Mouse (Mus musculus) kidney, adult 10 weeks (tissue): ENCODE data around the gene Tns1. TPM values are rescaled to one million over a fixed set of nuclear protein-coding genes. Genes with fewer than 3 reads are reported as not detected.

Experiments
- polyA plus RNA-seq: library from polyadenylated mRNA; stranded (reverse); fragments of 350-450 nt; fragmentation: Illumina TruSeq; extraction: RNeasy Lipid Tissue Mini Kit (QIAGEN cat#74804); gene quantifications from one replicate; pipeline ENCODE4 v1.2.3, GENCODE M21; 2014; ENCODE audit warnings: low read depth, low replicate concordance

The Tns1 gene
- 64.9 TPM for polyA plus RNA-seq

GRCm38 (mm10) chr1:74124021-74124981, at the start of gene Tns1:
Tns1 (minus strand) TSS chr1:74124449.

GRCm38 (mm10) chr1:74153461-74154184, 29.4 kb upstream of the Tns1 start, which contains the start of gene Cxcr2:
Cxcr2 (plus strand) TSS chr1:74153989.

GRCm38 (mm10) chr1:74124991-74125552, 823 bp upstream of the Tns1 start, which contains the start of gene Rufy4:
Rufy4 (plus strand) TSS chr1:74125541.

Other genes with a start within 250 kb of the Tns1 start
- gene Rufy4, start 1.1 kb upstream of the Tns1 start, polyA plus RNA-seq = 0.57 TPM
- gene Cxcr2, start 29.5 kb upstream of the Tns1 start, polyA plus RNA-seq = not detected
- not detected for gene Cxcr1, start 70.2 kb upstream of the Tns1 start, polyA plus RNA-seq
- gene Arpc2, start 111.6 kb upstream of the Tns1 start, polyA plus RNA-seq = 381 TPM
- gene Gpbar1, start 154.1 kb upstream of the Tns1 start, polyA plus RNA-seq = not detected
- 4.0 TPM for gene Aamp, start 160.3 kb upstream of the Tns1 start, polyA plus RNA-seq
- gene Pnkd, start 160.5 kb upstream of the Tns1 start, polyA plus RNA-seq = 4.9 TPM
- 13.5 TPM for gene Tmbim1, start 181.2 kb upstream of the Tns1 start, polyA plus RNA-seq
- gene Catip, start 237.7 kb upstream of the Tns1 start, polyA plus RNA-seq = 0.28 TPM